Mouse (Mus musculus): ENCODE data around the gene Scarf1. TPM values are rescaled to one million over a fixed set of nuclear protein-coding genes. Genes with fewer than 3 reads are reported as not detected.

Gene Scarf1
- polyA plus RNA-seq (2015; fragmentation: Nextera tagmentation; extraction: Ambion mirVana): 6.0 and 6.6 TPM in 2 replicates

- Histone ChIP-seq H3K27ac (no peak within 1 kb of the TSS; the same call in 1 of the 2 replicates), H3K9me3 (no peaks in the 10 kb centered on the region), H3K4me2 (replicated peaks) (peak within 1 kb of the TSS; percentile 17), H3K9ac (peak within 1 kb of the TSS; percentile 43), H3K36me3 (peaks cover 15% of the 10 kb centered on the region), H3K27me3 (no peaks in the 10 kb centered on the region), H3K4me3 (peak within 1 kb of the TSS; percentile 11; the same call in 1 of the 2 replicates), H3K4me1 (peaks cover 30% of the 10 kb centered on the region)
- no peak for ATAC-seq (ENCODE audit: low FRiP score, low read depth)
- WGBS: 63% methylated on average over 8 of the region's 8 CpGs
These were observed at the start of gene Scarf1 for GRCm38 (mm10) chr11:75513336-75513735. Gene Scarf1, plus strand, starts transcription at chr11:75513540.

DNA sequence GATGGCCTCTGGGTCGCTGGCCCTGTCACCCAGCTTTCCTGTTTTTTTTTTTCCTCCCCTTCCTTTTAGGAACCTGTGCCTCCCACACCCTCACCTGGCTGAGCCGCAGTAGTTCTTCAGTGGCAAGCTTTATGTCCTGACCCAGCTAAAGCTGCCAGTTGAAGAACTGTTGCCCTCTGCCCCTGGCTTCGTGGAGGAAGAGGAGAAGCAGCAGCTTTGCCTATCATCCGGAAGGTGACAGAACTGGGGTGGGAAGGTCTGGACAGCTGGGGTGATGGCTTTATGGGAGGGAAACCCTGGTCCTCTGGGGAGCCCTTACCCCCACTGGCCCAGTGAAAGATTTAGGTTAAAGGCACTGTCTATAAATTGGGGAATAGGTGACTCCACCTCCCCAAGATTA is 49.7 kb upstream of the Scarf1 start:
- 56% methylated on average over 4 of the region's 4 CpGs for WGBS
- Histone ChIP-seq H3K36me3 (peaks cover 14% of the 10 kb centered on the region), H3K4me1 (peaks cover 46% of the 10 kb centered on the region), H3K4me3 (peak overlapping the region; percentile 73), H3K9ac (no peak overlapping the region), H3K27me3 (peaks cover 2% of the 10 kb centered on the region; the same call in 1 of the 2 replicates), H3K4me2 (replicated peaks) (peak overlapping the region; percentile 97), H3K9me3 (peaks cover 4% of the 10 kb centered on the region; the same call in 1 of the 2 replicates), H3K27ac (peak overlapping the region; percentile 63)
- ATAC-seq (ENCODE audit: low FRiP score, low read depth): no peak

- Histone ChIP-seq H3K4me3 (no peak overlapping the region), H3K36me3 (peaks cover 14% of the 10 kb centered on the region), H3K27ac (no peak overlapping the region), H3K27me3 (peaks cover 2% of the 10 kb centered on the region; the same call in 1 of the 2 replicates), H3K4me1 (peaks cover 46% of the 10 kb centered on the region), H3K9ac (no peak overlapping the region), H3K9me3 (peaks cover 4% of the 10 kb centered on the region; the same call in 1 of the 2 replicates), H3K4me2 (replicated peaks) (no peak overlapping the region)
- ATAC-seq (ENCODE audit: low FRiP score, low read depth): no peak
- WGBS: 89% methylated on average over 6 of the region's 6 CpGs
These were observed 48.9 kb upstream of the Scarf1 start for GRCm38 (mm10) chr11:75464417-75464816.

DNA sequence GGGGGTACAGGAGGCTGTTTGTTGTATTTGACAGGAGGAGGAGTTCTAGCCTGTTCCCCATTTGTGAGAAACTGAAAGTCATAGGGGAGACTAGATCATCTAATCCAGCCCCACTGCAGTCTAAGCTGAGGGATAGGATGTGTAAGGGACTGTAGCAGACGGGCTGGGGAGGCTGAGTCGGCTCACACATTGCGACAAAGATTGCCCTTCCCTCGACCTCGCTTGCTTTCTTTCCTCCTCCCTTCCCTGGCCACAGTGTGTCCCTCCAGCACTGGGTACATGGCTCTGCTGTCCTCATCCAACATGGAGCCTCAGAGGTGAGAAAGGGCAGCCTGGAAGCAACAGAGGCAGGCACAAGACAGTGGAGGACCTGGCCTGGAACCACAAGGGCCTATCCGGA is 48.3 kb upstream of the Scarf1 start:
- H3K4me2 ChIP-seq (replicated peaks): no peak overlapping the region
- peaks cover 2% of the 10 kb centered on the region; the same call in 1 of the 2 replicates for H3K27me3 ChIP-seq
- H3K4me1 ChIP-seq: peaks cover 40% of the 10 kb centered on the region
- peaks cover 14% of the 10 kb centered on the region for H3K36me3 ChIP-seq
- no peak for ATAC-seq (ENCODE audit: low FRiP score, low read depth)
- 82% methylated on average over 6 of the region's 6 CpGs for WGBS
- H3K4me3 ChIP-seq: no peak overlapping the region
- H3K27ac ChIP-seq: no peak overlapping the region
- H3K9me3 ChIP-seq: peaks cover 4% of the 10 kb centered on the region; the same call in 1 of the 2 replicates
- H3K9ac ChIP-seq: no peak overlapping the region

GRCm38 (mm10) chr11:75466731-75467505 is 46.4 kb upstream of the Scarf1 start:
- no peak overlapping the region for H3K27ac ChIP-seq
- peaks cover 31% of the 10 kb centered on the region for H3K4me1 ChIP-seq
- H3K9ac ChIP-seq: no peak overlapping the region
- WGBS: 98% methylated on average over 4 of the region's 4 CpGs
- peaks cover 4% of the 10 kb centered on the region; the same call in 1 of the 2 replicates for H3K9me3 ChIP-seq
- no peak for ATAC-seq (ENCODE audit: low FRiP score, low read depth)
- H3K27me3 ChIP-seq: peaks cover 2% of the 10 kb centered on the region; the same call in 1 of the 2 replicates
- no peak overlapping the region for H3K4me2 ChIP-seq (replicated peaks)
- H3K36me3 ChIP-seq: peaks cover 14% of the 10 kb centered on the region
- H3K4me3 ChIP-seq: no peak overlapping the region

GRCm38 (mm10) chr11:75467512-75468215 is 45.7 kb upstream of the Scarf1 start:
- peaks cover 4% of the 10 kb centered on the region; the same call in 1 of the 2 replicates for H3K9me3 ChIP-seq
- H3K9ac ChIP-seq: peak overlapping the region; percentile 75
- peaks cover 14% of the 10 kb centered on the region for H3K36me3 ChIP-seq
- peak overlapping the region; percentile 48 for H3K4me3 ChIP-seq
- H3K27me3 ChIP-seq: peaks cover 2% of the 10 kb centered on the region; the same call in 1 of the 2 replicates
- peak overlapping the region; percentile 83 for H3K4me2 ChIP-seq (replicated peaks)
- 18% methylated on average over 19 of the region's 19 CpGs for WGBS
- peaks cover 24% of the 10 kb centered on the region for H3K4me1 ChIP-seq
- H3K27ac ChIP-seq: peak overlapping the region; percentile 48; the same call in 1 of the 2 replicates
- peak; percentile 71; the same call in 1 of the 2 replicates for ATAC-seq (ENCODE audit: low FRiP score, low read depth)

- Histone ChIP-seq H3K27me3 (peaks cover 2% of the 10 kb centered on the region; the same call in 1 of the 2 replicates), H3K4me1 (peaks cover 17% of the 10 kb centered on the region), H3K36me3 (peaks cover 14% of the 10 kb centered on the region), H3K9me3 (peaks cover 4% of the 10 kb centered on the region; the same call in 1 of the 2 replicates), H3K27ac (no peak overlapping the region), H3K4me2 (replicated peaks) (peak overlapping the region; percentile 83), H3K4me3 (peak overlapping the region; percentile 48), H3K9ac (peak overlapping the region; percentile 75)
- WGBS: 67% methylated on average over 7 of the region's 7 CpGs
- ATAC-seq (ENCODE audit: low FRiP score, low read depth): no peak
These were observed 44.9 kb upstream of the Scarf1 start for GRCm38 (mm10) chr11:75468410-75468809.

DNA sequence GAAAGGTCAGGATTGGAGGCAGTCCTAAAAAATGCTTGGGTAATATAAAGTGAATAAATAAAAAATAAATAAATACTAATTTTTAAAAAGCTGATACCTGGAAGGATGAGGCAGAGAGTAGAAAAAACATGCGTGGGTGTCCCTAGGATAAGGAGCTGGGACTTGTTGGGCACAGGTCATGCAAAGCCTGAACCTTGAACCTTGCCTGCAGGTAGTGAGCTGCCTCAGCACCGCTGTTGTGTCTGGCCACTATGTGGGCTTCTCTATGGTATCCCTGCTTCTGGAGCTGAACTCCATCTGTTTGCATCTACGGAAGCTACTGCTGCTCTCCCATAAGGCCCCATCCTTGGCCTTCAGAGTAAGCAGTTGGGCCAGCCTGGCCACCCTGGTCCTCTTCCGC is 44.1 kb upstream of the Scarf1 start:
- Histone ChIP-seq H3K27me3 (peaks cover 2% of the 10 kb centered on the region; the same call in 1 of the 2 replicates), H3K4me3 (no peak overlapping the region), H3K9me3 (peaks cover 4% of the 10 kb centered on the region; the same call in 1 of the 2 replicates), H3K4me1 (peaks cover 12% of the 10 kb centered on the region), H3K4me2 (replicated peaks) (no peak overlapping the region), H3K9ac (no peak overlapping the region), H3K36me3 (peaks cover 14% of the 10 kb centered on the region), H3K27ac (no peak overlapping the region; the same call in 1 of the 2 replicates)
- 88% methylated on average over 4 of the region's 4 CpGs for WGBS
- no peak for ATAC-seq (ENCODE audit: low FRiP score, low read depth)

DNA sequence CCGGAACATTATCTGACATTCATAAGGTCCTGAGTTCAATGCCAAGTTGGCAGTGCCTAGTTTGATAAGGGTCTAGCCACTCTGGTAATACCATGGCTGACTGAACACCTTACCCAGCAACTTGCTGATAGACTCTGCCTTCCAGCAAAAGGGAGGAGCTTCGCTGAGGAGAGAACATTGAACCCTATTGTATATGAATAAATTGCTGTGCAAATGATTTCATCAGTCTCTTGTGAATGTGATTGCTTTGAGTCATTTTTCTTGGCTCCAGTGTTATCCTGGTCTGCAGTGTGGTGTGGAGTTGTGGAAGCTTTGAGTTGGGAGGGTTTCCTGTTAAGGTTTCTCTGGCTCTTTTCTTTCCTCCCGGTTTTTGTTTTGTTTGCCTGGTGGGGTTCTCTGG is 42.7 kb upstream of the Scarf1 start:
- H3K4me1 ChIP-seq: peaks cover 12% of the 10 kb centered on the region
- peaks cover 4% of the 10 kb centered on the region; the same call in 1 of the 2 replicates for H3K9me3 ChIP-seq
- H3K27me3 ChIP-seq: peaks cover 2% of the 10 kb centered on the region; the same call in 1 of the 2 replicates
- WGBS: 87% methylated on average over 3 of the region's 3 CpGs
- peaks cover 2% of the 10 kb centered on the region; the same call in 1 of the 2 replicates for H3K36me3 ChIP-seq
- no peak overlapping the region for H3K4me3 ChIP-seq
- ATAC-seq (ENCODE audit: low FRiP score, low read depth): no peak
- H3K9ac ChIP-seq: no peak overlapping the region
- no peak overlapping the region for H3K27ac ChIP-seq
- no peak overlapping the region for H3K4me2 ChIP-seq (replicated peaks)

DNA sequence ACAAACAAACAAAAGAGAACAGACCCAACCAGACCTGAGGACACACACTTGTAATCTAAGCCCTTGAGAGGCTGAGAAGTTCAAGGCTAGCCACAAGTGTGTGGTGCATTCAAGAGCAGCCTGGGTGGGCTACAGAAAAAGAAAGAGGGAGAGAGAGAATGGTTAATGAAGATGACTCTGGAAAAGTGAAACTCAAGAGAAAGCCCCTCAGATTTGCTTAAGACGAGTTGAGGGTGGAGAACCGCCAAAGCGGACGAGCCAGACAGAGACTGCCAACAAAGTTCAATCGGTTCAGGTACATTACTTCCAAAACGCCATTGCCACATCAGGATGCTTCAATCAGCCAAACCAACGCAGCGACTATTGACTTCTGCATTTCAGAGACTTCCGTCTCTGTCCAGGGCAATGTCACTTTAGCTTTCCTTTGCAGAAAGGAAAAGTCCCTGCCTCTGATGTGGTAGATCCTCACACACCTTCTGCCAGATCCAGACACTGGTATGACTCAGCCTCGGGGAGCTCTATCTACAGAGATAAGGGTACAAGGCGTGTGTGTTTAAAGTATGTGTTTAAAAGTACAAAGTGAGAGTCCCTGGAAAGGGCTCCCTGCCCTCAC is 40.8 kb upstream of the Scarf1 start:
- Histone ChIP-seq H3K4me1 (peaks cover 12% of the 10 kb centered on the region), H3K4me2 (replicated peaks) (no peak overlapping the region), H3K9me3 (no peaks in the 10 kb centered on the region), H3K27ac (no peak overlapping the region), H3K36me3 (no peaks in the 10 kb centered on the region), H3K9ac (no peak overlapping the region), H3K4me3 (no peak overlapping the region), H3K27me3 (peaks cover 2% of the 10 kb centered on the region; the same call in 1 of the 2 replicates)
- no peak for ATAC-seq (ENCODE audit: low FRiP score, low read depth)
- WGBS: 85% methylated on average over 11 of the region's 11 CpGs

GRCm38 (mm10) chr11:75473376-75473775 is 40.0 kb upstream of the Scarf1 start:
- no peak overlapping the region for H3K4me3 ChIP-seq
- 72% methylated on average over 7 of the region's 7 CpGs for WGBS
- H3K9me3 ChIP-seq: no peaks in the 10 kb centered on the region
- no peaks in the 10 kb centered on the region for H3K36me3 ChIP-seq
- H3K27me3 ChIP-seq: peaks cover 2% of the 10 kb centered on the region; the same call in 1 of the 2 replicates
- H3K9ac ChIP-seq: no peak overlapping the region
- no peak for ATAC-seq (ENCODE audit: low FRiP score, low read depth)
- no peak overlapping the region for H3K27ac ChIP-seq
- H3K4me2 ChIP-seq (replicated peaks): no peak overlapping the region
- H3K4me1 ChIP-seq: peaks cover 6% of the 10 kb centered on the region

Data from limb, embryonic 13.5 days (tissue).